Mouse (Mus musculus): ENCODE measurements around the gene Abhd14b.

GRCm38 (mm10) chr9:106399808-106400207, 47.5 kb upstream of the Abhd14b start:
- TF ChIP-seq CTCF (IDR thresholded peaks at IDR 0.05; ENCODE audit: extremely low read depth, insufficient read depth, low read length) (no peak), POLR2A (IDR thresholded peaks at IDR 0.05; ENCODE audit: extremely low read depth, insufficient read depth, low read length) (no peak)
